Mouse (Mus musculus): ENCODE results near the gene Bmi1.

GRCm38 (mm10) chr2:18693491-18693870, 16.7 kb downstream of the Bmi1 start:
- TF ChIP-seq POLR2A (IDR thresholded peaks at IDR 0.05; ENCODE audit: control insufficient read depth in 1 of 2, insufficient read depth in 1 of 2, low read depth in 1 of 2, low read length in 2 of 2, poor library complexity in 1 of 2) (no peak), MXI1 (IDR thresholded peaks at IDR 0.05; ENCODE audit: low read depth, low read length) (no peak), CHD2 (IDR thresholded peaks at IDR 0.05; ENCODE audit: low read length) (no peak), KAT2A (conservative IDR thresholded peaks at IDR 0.05; ENCODE audit: low read depth, low read length) (no peak), CTCF (IDR thresholded peaks at IDR 0.05 in 2 of 3, conservative IDR thresholded peaks at IDR 0.05 in 1 of 3; ENCODE audit: control insufficient read depth in 1 of 3, insufficient read depth in 1 of 3, low read depth in 2 of 3, low read length in 3 of 3, poor library complexity in 1 of 3, severe bottlenecking in 1 of 3) (no peak)
